Comparison of ENCODE assay signal across 8 mouse cellular contexts in the genomic region with DNA sequence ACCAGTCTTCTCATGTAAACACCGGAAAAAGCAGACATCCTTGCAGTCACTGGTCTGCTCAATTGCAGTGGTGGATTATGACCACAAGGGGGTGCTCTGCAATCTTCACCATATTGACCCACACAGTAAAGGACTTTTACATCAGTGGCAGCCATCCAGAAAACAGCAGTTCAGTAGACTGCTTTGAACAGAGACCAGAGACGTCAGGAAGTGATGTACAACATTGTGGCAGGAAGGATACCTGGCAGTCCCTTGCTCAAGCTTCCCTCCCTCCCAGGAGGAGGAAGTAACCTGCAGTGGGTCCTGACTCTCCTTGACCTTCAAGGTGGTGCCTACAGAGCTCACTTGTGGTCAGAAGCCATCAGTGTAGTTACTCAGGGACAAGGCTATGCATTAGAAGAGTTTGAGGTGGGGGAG. TPM values are rescaled to one million over a fixed set of nuclear protein-coding genes. Genes with fewer than 3 reads are reported as not detected.
DNase-seq lines count a peak whose midpoint lies in the region; ATAC-seq lines count a peak whose summit lies in the region.

No protein-coding gene starts in this region.

- no peak overlapping the region for H3K4me2 ChIP-seq in limb, embryonic 13.5 days (replicated peaks)

- H3K27me3 ChIP-seq in limb, embryonic 13.5 days, result no peaks in the 10 kb centered on the region

- peak; percentile 48 for DNase-seq in ovary, postnatal 36 days (ENCODE audit: low spot score)
- no peak for DNase-seq in ovary, postnatal 14 days (ENCODE audit: low spot score)
- DNase-seq in adrenal gland, postnatal 10 days, result peak; percentile 82
- DNase-seq in naive thymus-derived CD4-positive, alpha-beta T cell, adult 2 months (ENCODE audit: low read depth), result peak; percentile 93
- peak; percentile 56 to 72 for DNase-seq in thymus, postnatal 10 days (ENCODE audit: low spot score in 2 of 2)

- H3K4me1 ChIP-seq in limb, embryonic 13.5 days, result peaks cover 35% of the 10 kb centered on the region

- 12% methylated on average over 2 of the region's 2 CpGs for WGBS in limb, embryonic 13.5 days

- H3K4me3 ChIP-seq in limb, embryonic 13.5 days, result no peak overlapping the region

- 0 out of 2 replicates have a peak, but pooled peaks cover 3% of the 10 kb centered on the region for H3K9me3 ChIP-seq in limb, embryonic 13.5 days

- H3K27ac ChIP-seq in limb, embryonic 13.5 days, result 0 out of 2 replicates have a peak overlapping the region, but pooled peaks have one; percentile 22

- peak; percentile 73 for ATAC-seq in erythroblast, adult 5-6 weeks (replicated peaks; ENCODE audit: low FRiP score, poor library complexity, severe bottlenecking)
- ATAC-seq in inflammation-experienced regulatory T-cells, adult 6 months, result peak; percentile 85
- peak; percentile 25; the same call in 1 of the 2 replicates for ATAC-seq in limb, embryonic 13.5 days (ENCODE audit: low FRiP score, low read depth)

- H3K36me3 ChIP-seq in limb, embryonic 13.5 days, result peaks cover 5% of the 10 kb centered on the region

- no peak overlapping the region for H3K9ac ChIP-seq in limb, embryonic 13.5 days

RNA-seq across cellular contexts. Expression of gene Hsp90ab1, which starts 8.5 kb away (rescaled TPM):
- 1,000 to 10,000 TPM; 1,111 to 1,198 TPM for total RNA-seq in adrenal gland, postnatal 10 days (2021)
- 192 and 222 TPM in 2 replicates for total RNA-seq in erythroblast, adult 5-6 weeks (2015; ENCODE audit: low replicate concordance)
- 246 and 293 TPM in 2 replicates for total RNA-seq in erythroblast, adult 5-6 weeks (2017; ENCODE audit: low replicate concordance)
- 1,000 to 10,000 TPM in 1 of 3 experiments, 100 to 1,000 TPM in 2; 939 to 1,028 (median 983) TPM for polyA plus RNA-seq in inflammation-experienced regulatory T-cells, adult 6 months (2017; shearing (Covaris generic))
- polyA plus RNA-seq in limb, embryonic 13.5 days (2015; fragmentation: Nextera tagmentation; extraction: Ambion mirVana), result 1,635 and 1,682 TPM in 2 replicates

RNA-seq across cellular contexts. Expression of gene Slc29a1, which starts 17.8 kb away (rescaled TPM):
- 100 to 1,000 TPM; 130 to 145 TPM for total RNA-seq in adrenal gland, postnatal 10 days (2021)
- total RNA-seq in erythroblast, adult 5-6 weeks (2015; ENCODE audit: low replicate concordance), result 15.9 and 34.5 TPM in 2 replicates
- 32.9 and 46.5 TPM in 2 replicates for total RNA-seq in erythroblast, adult 5-6 weeks (2017; ENCODE audit: low replicate concordance)
- 100 to 1,000 TPM in 2 of 3 experiments, 10 to 100 TPM in 1; 72.2 to 131 (median 109) TPM for polyA plus RNA-seq in inflammation-experienced regulatory T-cells, adult 6 months (2017; shearing (Covaris generic))
- polyA plus RNA-seq in limb, embryonic 13.5 days (2015; fragmentation: Nextera tagmentation; extraction: Ambion mirVana), result 74.0 and 83.4 TPM in 2 replicates

RNA-seq across cellular contexts. Expression of gene Slc35b2, which starts 17.9 kb away (rescaled TPM):
- 10 to 100 TPM; 65.9 TPM for total RNA-seq in adrenal gland, postnatal 10 days (2021)
- total RNA-seq in erythroblast, adult 5-6 weeks (2015; ENCODE audit: low replicate concordance), result 16.5 and 25.2 TPM in 2 replicates
- total RNA-seq in erythroblast, adult 5-6 weeks (2017; ENCODE audit: low replicate concordance), result 2.2 and 21.7 TPM in 2 replicates
- 10 to 100 TPM; 30.2 to 38.1 (median 32.6) TPM for polyA plus RNA-seq in inflammation-experienced regulatory T-cells, adult 6 months (2017; shearing (Covaris generic))
- 114 and 127 TPM in 2 replicates for polyA plus RNA-seq in limb, embryonic 13.5 days (2015; fragmentation: Nextera tagmentation; extraction: Ambion mirVana)

RNA-seq across cellular contexts. Expression of gene Mymx, which starts 20.3 kb away (rescaled TPM):
- total RNA-seq in adrenal gland, postnatal 10 days (2021), result 1 to 10 TPM in 1 of 2 experiments, under 1 TPM in 1; 0.57 to 1.9 TPM
- not detected in 2 replicates for total RNA-seq in erythroblast, adult 5-6 weeks (2015; ENCODE audit: low replicate concordance)
- total RNA-seq in erythroblast, adult 5-6 weeks (2017; ENCODE audit: low replicate concordance), result not detected in 2 replicates
- not detected for polyA plus RNA-seq in inflammation-experienced regulatory T-cells, adult 6 months (2017; shearing (Covaris generic))
- 26.5 and 26.7 TPM in 2 replicates for polyA plus RNA-seq in limb, embryonic 13.5 days (2015; fragmentation: Nextera tagmentation; extraction: Ambion mirVana)

RNA-seq across cellular contexts. Expression of gene Nfkbie, which starts 26.1 kb away (rescaled TPM):
- 1 to 10 TPM; 4.4 to 6.2 TPM for total RNA-seq in adrenal gland, postnatal 10 days (2021)
- total RNA-seq in erythroblast, adult 5-6 weeks (2015; ENCODE audit: low replicate concordance), result 1.5 and 1.7 TPM in 2 replicates
- 1.1 and 1.5 TPM in 2 replicates for total RNA-seq in erythroblast, adult 5-6 weeks (2017; ENCODE audit: low replicate concordance)
- polyA plus RNA-seq in inflammation-experienced regulatory T-cells, adult 6 months (2017; shearing (Covaris generic)), result 10 to 100 TPM; 35.1 to 44.1 (median 43.1) TPM
- 6.2 and 6.3 TPM in 2 replicates for polyA plus RNA-seq in limb, embryonic 13.5 days (2015; fragmentation: Nextera tagmentation; extraction: Ambion mirVana)

Comparison
In these comparisons a context has a peak if more than half of its experiments do, and no peak if none do; other contexts are left out.
1. ATAC-seq: peak in every context shown above with its lines; median percentile 85 in inflammation-experienced regulatory T-cells, adult 6 months; 73 in erythroblast, adult 5-6 weeks; 25 in limb, embryonic 13.5 days.